Mouse (Mus musculus): ENCODE data around the gene 9830107B12Rik. TPM values are rescaled to one million over a fixed set of nuclear protein-coding genes. Genes with fewer than 3 reads are reported as not detected.
"Not testable (repeated sequence)": the region's sequence is repeated elsewhere in the genome, so short reads cannot be mapped to it uniquely, and the experiment has no call there.

Gene 9830107B12Rik
- not detected in 2 replicates for polyA plus RNA-seq (2014; fragmentation: Nextera tagmentation; extraction: Ambion mirVana)

DNA sequence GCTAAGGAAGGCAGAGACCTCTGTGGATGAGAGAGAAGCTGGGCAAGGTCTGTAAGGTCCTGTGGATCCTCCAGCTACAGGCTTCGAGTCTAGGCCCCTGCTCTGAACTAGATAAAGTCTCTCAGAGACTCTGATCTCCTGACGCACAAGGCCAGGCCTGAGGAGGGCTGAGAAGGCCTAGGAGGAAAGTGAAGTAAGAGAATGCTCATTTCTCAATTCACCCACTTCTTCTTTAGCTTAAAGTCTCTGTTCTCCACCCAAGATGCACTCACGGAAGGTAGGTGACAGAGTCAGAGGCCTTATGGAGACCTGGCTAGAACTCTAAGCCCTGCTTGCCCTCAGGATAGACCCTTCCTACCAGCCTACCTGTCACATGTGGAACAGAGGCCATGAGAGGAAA lies at the start of gene 9830107B12Rik:
TSS of gene 9830107B12Rik (minus strand) at position 149 of the 400 bp plus-strand sequence.
- no peaks in the 10 kb centered on the region for H3K9me3 ChIP-seq (ENCODE audit: control insufficient read depth, low read length)
- H3K4me1 ChIP-seq (ENCODE audit: control insufficient read depth, insufficient read depth, low read length): no peaks in the 10 kb centered on the region
- no peaks in the 10 kb centered on the region for H3K27me3 ChIP-seq (ENCODE audit: control insufficient read depth, insufficient read depth, low read length)
- no peaks in the 10 kb centered on the region for H3K36me3 ChIP-seq (ENCODE audit: control insufficient read depth, insufficient read depth, low read length)
- H3K9ac ChIP-seq (ENCODE audit: low read depth, low read length): no peak within 1 kb of the TSS
- no peak for ATAC-seq (ENCODE audit: low FRiP score, low TSS enrichment)
- WGBS: 87% methylated on average over 3 of the region's 3 CpGs
- H3K4me3 ChIP-seq (ENCODE audit: low read length): no peak within 1 kb of the TSS
- no peak within 1 kb of the TSS for H3K27ac ChIP-seq (ENCODE audit: low read depth, low read length)
- no peak within 1 kb of the TSS for H3K4me2 ChIP-seq (replicated peaks; ENCODE audit: low read depth, low read length)

DNA sequence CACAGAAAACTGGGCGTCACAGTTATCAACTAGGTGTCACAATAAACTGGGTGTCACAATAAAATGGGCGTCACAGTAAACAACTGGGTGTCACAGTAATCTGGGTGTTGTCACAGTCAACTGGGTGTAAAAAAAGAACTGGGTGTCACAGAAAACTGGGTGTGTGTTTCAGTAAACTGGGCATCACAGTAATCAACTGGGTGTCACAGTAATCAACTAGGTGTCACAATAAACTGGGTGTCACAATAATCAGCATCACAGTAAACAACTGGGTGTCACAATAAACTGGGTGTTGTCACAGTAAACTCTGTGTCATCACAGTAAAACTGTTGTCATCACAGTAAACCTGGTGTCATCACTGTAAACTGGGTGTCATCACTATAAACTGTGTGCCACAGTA lies 46.3 kb upstream of the 9830107B12Rik start:
- no peak for ATAC-seq (ENCODE audit: low FRiP score, low TSS enrichment)
- no peak overlapping the region for H3K4me2 ChIP-seq (replicated peaks; ENCODE audit: low read depth, low read length)
- H3K9me3 ChIP-seq (ENCODE audit: control insufficient read depth, low read length): no peaks in the 10 kb centered on the region
- no peak overlapping the region for H3K4me3 ChIP-seq (ENCODE audit: low read length)
- no peaks in the 10 kb centered on the region for H3K4me1 ChIP-seq (ENCODE audit: control insufficient read depth, insufficient read depth, low read length)
- H3K9ac ChIP-seq (ENCODE audit: low read depth, low read length): no peak overlapping the region
- H3K27ac ChIP-seq (ENCODE audit: low read depth, low read length): no peak overlapping the region
- no peaks in the 10 kb centered on the region for H3K27me3 ChIP-seq (ENCODE audit: control insufficient read depth, insufficient read depth, low read length)
- H3K36me3 ChIP-seq (ENCODE audit: control insufficient read depth, insufficient read depth, low read length): no peaks in the 10 kb centered on the region
- WGBS: 75% methylated on average over 2 of the region's 2 CpGs

DNA sequence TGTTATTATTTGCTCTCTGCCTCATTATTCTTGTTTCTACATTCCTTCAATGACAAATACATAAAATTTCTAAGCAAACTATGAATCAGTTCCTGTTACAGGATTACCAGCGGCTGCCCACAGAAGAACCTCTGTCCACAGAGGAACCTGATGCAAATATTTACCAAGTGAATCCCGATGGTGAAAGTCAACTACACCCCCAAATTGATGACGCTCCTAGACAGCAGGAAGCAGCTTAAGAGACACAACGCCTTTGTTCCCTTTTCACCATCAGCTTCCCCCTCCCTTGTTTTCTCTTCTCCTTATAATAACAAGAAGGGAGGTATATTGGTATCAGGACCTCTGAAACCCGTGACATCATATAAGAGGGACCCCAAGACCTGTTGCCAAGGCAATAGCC lies 39.2 kb upstream of the 9830107B12Rik start:
- H3K27me3 ChIP-seq (ENCODE audit: control insufficient read depth, insufficient read depth, low read length): no peaks in the 10 kb centered on the region
- H3K9ac ChIP-seq (ENCODE audit: low read depth, low read length): no peak overlapping the region
- H3K4me3 ChIP-seq (ENCODE audit: low read length): no peak overlapping the region
- no peak for ATAC-seq (ENCODE audit: low FRiP score, low TSS enrichment)
- H3K36me3 ChIP-seq (ENCODE audit: control insufficient read depth, insufficient read depth, low read length): no peaks in the 10 kb centered on the region
- no peaks in the 10 kb centered on the region for H3K9me3 ChIP-seq (ENCODE audit: control insufficient read depth, low read length)
- no peak overlapping the region for H3K27ac ChIP-seq (ENCODE audit: low read depth, low read length)
- H3K4me1 ChIP-seq (ENCODE audit: control insufficient read depth, insufficient read depth, low read length): no peaks in the 10 kb centered on the region
- WGBS: 70% methylated on average over 5 of the region's 5 CpGs
- no peak overlapping the region for H3K4me2 ChIP-seq (replicated peaks; ENCODE audit: low read depth, low read length)

DNA sequence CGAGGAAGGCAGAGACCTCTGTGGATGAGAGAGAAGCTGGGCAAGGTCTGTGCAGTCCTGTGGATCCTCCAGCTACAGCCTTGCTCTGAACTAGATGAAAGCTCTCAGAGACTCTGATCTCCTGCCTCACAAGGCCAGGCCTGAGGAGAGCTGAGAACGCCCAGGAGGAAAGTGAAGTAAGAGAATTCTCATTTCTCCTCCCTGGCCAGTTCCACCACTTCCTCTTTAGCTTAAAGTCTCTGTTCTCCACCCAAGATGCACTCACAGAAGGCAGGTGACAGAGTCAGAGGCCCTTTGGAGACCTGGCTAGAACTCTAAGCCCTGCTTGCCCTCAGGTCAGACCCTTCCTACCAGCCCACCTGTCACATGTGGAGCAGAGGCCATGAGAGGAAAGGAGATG lies 21.0 kb upstream of the 9830107B12Rik start, which contains the start of gene A530064D06Rik:
TSS of gene A530064D06Rik (minus strand) at position 173 of the 400 bp plus-strand sequence.
- H3K4me3 ChIP-seq (ENCODE audit: low read length); H3K27ac ChIP-seq (ENCODE audit: low read depth, low read length); H3K9ac ChIP-seq (ENCODE audit: low read depth, low read length); H3K4me1 ChIP-seq (ENCODE audit: control insufficient read depth, insufficient read depth, low read length); H3K4me2 ChIP-seq (replicated peaks; ENCODE audit: low read depth, low read length); H3K36me3 ChIP-seq (ENCODE audit: control insufficient read depth, insufficient read depth, low read length); H3K27me3 ChIP-seq (ENCODE audit: control insufficient read depth, insufficient read depth, low read length); H3K9me3 ChIP-seq (ENCODE audit: control insufficient read depth, low read length); ATAC-seq (ENCODE audit: low FRiP score, low TSS enrichment): not testable (repeated sequence)
- WGBS: 84% methylated on average over 2 of the region's 2 CpGs

DNA sequence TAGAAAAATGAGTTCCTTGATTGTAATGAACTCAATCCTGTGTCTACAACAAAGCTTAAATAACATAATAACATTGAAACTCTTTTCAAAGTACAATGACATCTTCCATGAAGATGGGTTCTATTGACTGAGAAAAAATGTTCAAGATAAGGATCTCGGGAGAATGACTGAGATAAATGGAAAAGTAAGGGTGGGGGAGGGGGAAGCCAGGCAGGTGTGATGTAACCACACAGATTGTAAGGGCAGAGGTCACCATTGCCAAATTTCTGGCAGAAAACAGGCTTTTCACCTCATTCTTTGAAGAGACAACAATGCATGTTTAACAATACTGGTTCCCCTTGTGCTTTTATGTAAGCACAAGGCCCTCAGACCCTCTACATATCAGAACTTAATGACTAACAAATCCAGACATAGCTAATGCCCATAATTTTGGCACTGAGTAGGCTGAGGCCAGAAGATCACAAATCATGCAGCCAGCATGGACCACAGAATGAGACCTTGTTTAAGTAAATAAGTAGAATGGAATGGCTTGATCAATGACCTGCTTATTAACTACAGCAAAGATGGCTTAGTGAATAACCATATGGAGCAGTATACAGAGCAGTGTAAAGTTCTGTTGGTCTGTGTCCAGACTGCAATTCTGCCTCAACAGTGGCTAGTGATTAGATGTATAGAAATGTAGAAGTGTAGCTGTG lies 11.5 kb upstream of the 9830107B12Rik start:
- Histone ChIP-seq H3K27me3 (ENCODE audit: control insufficient read depth, insufficient read depth, low read length) (no peaks in the 10 kb centered on the region), H3K9ac (ENCODE audit: low read depth, low read length) (no peak overlapping the region), H3K36me3 (ENCODE audit: control insufficient read depth, insufficient read depth, low read length) (no peaks in the 10 kb centered on the region), H3K4me2 (replicated peaks; ENCODE audit: low read depth, low read length) (no peak overlapping the region), H3K4me3 (ENCODE audit: low read length) (no peak overlapping the region), H3K4me1 (ENCODE audit: control insufficient read depth, insufficient read depth, low read length) (no peaks in the 10 kb centered on the region), H3K9me3 (ENCODE audit: control insufficient read depth, low read length) (peaks cover 9% of the 10 kb centered on the region), H3K27ac (ENCODE audit: low read depth, low read length) (no peak overlapping the region)
- ATAC-seq (ENCODE audit: low FRiP score, low TSS enrichment): no peak
- 71% methylated on average over 1 of the region's 1 CpGs for WGBS

DNA sequence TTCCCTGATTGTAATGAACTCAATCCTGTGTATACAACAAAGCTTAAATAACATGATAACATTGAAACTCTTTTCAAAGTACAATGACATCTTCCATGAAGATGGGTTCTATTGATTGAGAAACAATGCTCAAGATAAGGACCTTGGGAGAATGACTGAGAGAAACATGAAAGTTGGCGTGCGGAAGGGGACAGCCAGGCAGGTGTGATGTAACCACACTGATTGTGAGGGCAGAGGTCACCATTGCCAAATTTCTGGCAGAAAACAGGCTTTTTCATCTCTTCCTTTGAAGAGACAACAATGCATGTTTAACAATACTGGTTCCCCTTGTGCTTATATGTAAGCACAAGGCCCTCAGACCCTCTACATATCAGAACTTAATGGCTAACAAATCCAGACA lies 13.3 kb downstream of the 9830107B12Rik start:
- Histone ChIP-seq H3K4me2 (replicated peaks; ENCODE audit: low read depth, low read length) (no peak overlapping the region), H3K9me3 (ENCODE audit: control insufficient read depth, low read length) (no peaks in the 10 kb centered on the region)

DNA sequence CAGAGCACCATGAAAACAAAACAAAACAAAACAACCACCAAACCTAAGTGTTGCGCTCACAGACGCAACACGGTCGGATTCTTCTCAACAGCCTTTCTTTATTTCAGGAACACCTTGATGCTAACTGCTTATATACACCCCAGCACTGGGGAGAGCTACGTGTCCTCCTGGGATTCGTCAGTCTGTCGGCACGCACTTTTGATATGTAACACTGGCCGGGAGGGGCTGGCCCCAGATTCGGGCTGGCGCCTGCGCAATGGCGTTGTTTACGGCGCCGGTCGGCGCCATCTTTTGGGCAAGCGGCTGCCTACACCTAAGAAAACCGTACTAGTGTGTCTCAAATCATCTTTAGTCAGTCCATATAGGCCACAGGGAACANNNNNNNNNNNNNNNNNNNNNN lies 25.6 kb downstream of the 9830107B12Rik start:
- Histone ChIP-seq H3K9me3 (ENCODE audit: control insufficient read depth, low read length) (peaks cover 2% of the 10 kb centered on the region; the same call in 1 of the 2 replicates), H3K36me3 (ENCODE audit: control insufficient read depth, insufficient read depth, low read length) (no peaks in the 10 kb centered on the region), H3K27me3 (ENCODE audit: control insufficient read depth, insufficient read depth, low read length) (no peaks in the 10 kb centered on the region), H3K27ac (ENCODE audit: low read depth, low read length) (no peak overlapping the region), H3K4me1 (ENCODE audit: control insufficient read depth, insufficient read depth, low read length) (no peaks in the 10 kb centered on the region), H3K9ac (ENCODE audit: low read depth, low read length) (no peak overlapping the region), H3K4me3 (ENCODE audit: low read length) (no peak overlapping the region), H3K4me2 (replicated peaks; ENCODE audit: low read depth, low read length) (no peak overlapping the region)
- WGBS: 91% methylated on average over 20 of the region's 20 CpGs
- no peak for ATAC-seq (ENCODE audit: low FRiP score, low TSS enrichment)

More for the DNA sequence above, 13.3 kb downstream of the 9830107B12Rik start:
- Histone ChIP-seq H3K27ac (ENCODE audit: low read depth, low read length) (no peak overlapping the region), H3K4me1 (ENCODE audit: control insufficient read depth, insufficient read depth, low read length) (no peaks in the 10 kb centered on the region), H3K27me3 (ENCODE audit: control insufficient read depth, insufficient read depth, low read length) (no peaks in the 10 kb centered on the region), H3K4me3 (ENCODE audit: low read length) (no peak overlapping the region), H3K36me3 (ENCODE audit: control insufficient read depth, insufficient read depth, low read length) (no peaks in the 10 kb centered on the region), H3K9ac (ENCODE audit: low read depth, low read length) (no peak overlapping the region)
- no peak for ATAC-seq (ENCODE audit: low FRiP score, low TSS enrichment)
- WGBS: 92% methylated on average over 2 of the region's 2 CpGs

DNA sequence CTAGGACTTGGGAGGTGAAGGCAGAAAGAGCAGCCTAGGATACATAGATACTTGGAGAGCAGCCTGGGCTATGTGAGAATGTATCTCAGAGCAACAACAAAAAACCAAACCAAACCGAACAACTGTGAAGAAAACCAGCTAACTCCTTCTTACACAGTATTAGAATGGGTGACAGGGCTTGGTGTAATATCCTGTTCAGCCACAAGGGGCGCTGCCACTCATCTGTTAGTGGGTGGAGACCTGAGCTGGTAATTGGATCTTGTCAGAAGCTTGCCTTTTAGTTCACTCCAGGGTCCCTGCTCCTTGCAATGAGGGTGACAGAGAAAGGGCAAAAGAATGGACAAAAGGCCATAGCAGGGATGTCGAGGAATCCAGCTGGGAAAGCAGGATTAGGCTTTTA lies 26.4 kb downstream of the 9830107B12Rik start:
- Histone ChIP-seq H3K36me3 (ENCODE audit: control insufficient read depth, insufficient read depth, low read length) (no peaks in the 10 kb centered on the region), H3K9me3 (ENCODE audit: control insufficient read depth, low read length) (peaks cover 2% of the 10 kb centered on the region; the same call in 1 of the 2 replicates), H3K4me3 (ENCODE audit: low read length) (no peak overlapping the region), H3K4me1 (ENCODE audit: control insufficient read depth, insufficient read depth, low read length) (no peaks in the 10 kb centered on the region), H3K27ac (ENCODE audit: low read depth, low read length) (no peak overlapping the region), H3K9ac (ENCODE audit: low read depth, low read length) (no peak overlapping the region), H3K4me2 (replicated peaks; ENCODE audit: low read depth, low read length) (no peak overlapping the region), H3K27me3 (ENCODE audit: control insufficient read depth, insufficient read depth, low read length) (no peaks in the 10 kb centered on the region)
- 14% methylated on average over 3 of the region's 3 CpGs for WGBS
- ATAC-seq (ENCODE audit: low FRiP score, low TSS enrichment): peak; percentile 28; the same call in 1 of the 2 replicates

DNA sequence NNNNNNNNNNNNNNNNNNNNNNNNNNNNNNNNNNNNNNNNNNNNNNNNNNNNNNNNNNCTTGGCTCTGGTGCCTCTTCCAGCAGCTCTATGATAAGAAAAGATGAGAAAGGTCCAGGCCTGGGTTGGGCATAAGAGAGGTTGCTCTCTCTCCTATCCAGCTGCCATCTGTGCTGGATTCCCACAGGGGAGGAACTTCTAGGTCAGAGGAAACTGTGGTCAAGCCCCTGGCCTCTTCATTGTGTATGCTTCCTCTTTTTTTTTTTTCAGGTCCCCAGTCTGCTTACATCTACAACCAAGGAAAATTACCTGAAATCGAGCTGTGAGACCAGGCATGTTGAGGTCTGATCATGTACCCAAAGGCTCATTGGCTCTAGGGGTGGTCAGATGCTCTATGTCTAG lies 27.5 kb downstream of the 9830107B12Rik start:
- H3K9ac ChIP-seq (ENCODE audit: low read depth, low read length): no peak overlapping the region
- H3K4me2 ChIP-seq (replicated peaks; ENCODE audit: low read depth, low read length): no peak overlapping the region
- WGBS: 81% methylated on average over 1 of the region's 1 CpGs
- H3K36me3 ChIP-seq (ENCODE audit: control insufficient read depth, insufficient read depth, low read length): no peaks in the 10 kb centered on the region
- no peak overlapping the region for H3K4me3 ChIP-seq (ENCODE audit: low read length)
- no peaks in the 10 kb centered on the region for H3K27me3 ChIP-seq (ENCODE audit: control insufficient read depth, insufficient read depth, low read length)
- no peak overlapping the region for H3K27ac ChIP-seq (ENCODE audit: low read depth, low read length)
- no peaks in the 10 kb centered on the region for H3K4me1 ChIP-seq (ENCODE audit: control insufficient read depth, insufficient read depth, low read length)
- no peak for ATAC-seq (ENCODE audit: low FRiP score, low TSS enrichment)
- H3K9me3 ChIP-seq (ENCODE audit: control insufficient read depth, low read length): peaks cover 7% of the 10 kb centered on the region

All from kidney, embryonic 14.5 days (tissue).